Mouse (Mus musculus) megakaryocyte progenitor cell, adult 5-6 weeks (primary cell): ENCODE data around the gene Rab11fip4. TPM values are rescaled to one million over a fixed set of nuclear protein-coding genes. Genes with fewer than 3 reads are reported as not detected.

ENCODE experiments used
- ATAC-seq: replicated peaks from 2 replicates; pipeline ENCODE4 v1.8.0; 2016; ENCODE audit warnings: mild to moderate bottlenecking, moderate TSS enrichment, inconsistent platforms; ENCODE audit not compliant: poor library complexity
- total RNA-seq, 2 experiments: library from RNA; stranded (forward) in 1 of 2; stranded (reverse) in 1 of 2; fragments of 157-497, 149-512 nt in 1 of 2; fragments of 200-1000 nt in 1 of 2; gene quantifications; 2 replicates each; pipeline versions ENCODE4 v1.2.3 to v1.2.4; 2015 to 2017

Rab11fip4 gene
- total RNA-seq (2015) (0.85 and 2.0 TPM in 2 replicates), total RNA-seq (2017) (3.2 and 3.7 TPM in 2 replicates)

- no peak for ATAC-seq
Measured at GRCm38 (mm10) chr11:79590664-79591590, at the start of gene Rab11fip4. Rab11fip4 (plus strand) TSS chr11:79591212.

- ATAC-seq: peak; percentile 68
Measured at GRCm38 (mm10) chr11:79552622-79553021, 38.4 kb upstream of the Rab11fip4 start.

- no peak for ATAC-seq
Measured at GRCm38 (mm10) chr11:79560536-79560935, 30.5 kb upstream of the Rab11fip4 start.

DNA sequence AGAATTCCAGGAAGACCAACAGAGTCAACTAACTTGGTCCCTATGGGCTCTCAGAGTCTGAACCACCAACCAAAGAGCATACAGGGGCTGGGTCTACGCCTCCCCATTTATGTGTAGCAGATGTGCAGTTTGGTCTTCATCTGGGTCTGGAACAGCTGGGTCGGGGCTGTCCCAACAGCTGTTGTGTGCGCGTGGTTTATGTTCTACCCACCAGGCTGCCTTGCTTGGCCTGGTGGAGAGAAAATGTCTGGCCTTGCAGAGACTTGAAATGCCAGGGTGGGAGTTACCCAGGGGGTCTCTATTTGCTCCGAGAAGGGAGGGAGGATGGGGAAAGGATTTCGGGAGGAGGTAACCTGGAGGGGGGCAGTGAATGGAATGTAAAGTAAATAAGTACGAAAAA, 27.5 kb upstream of the Rab11fip4 start:
- no peak for ATAC-seq

DNA sequence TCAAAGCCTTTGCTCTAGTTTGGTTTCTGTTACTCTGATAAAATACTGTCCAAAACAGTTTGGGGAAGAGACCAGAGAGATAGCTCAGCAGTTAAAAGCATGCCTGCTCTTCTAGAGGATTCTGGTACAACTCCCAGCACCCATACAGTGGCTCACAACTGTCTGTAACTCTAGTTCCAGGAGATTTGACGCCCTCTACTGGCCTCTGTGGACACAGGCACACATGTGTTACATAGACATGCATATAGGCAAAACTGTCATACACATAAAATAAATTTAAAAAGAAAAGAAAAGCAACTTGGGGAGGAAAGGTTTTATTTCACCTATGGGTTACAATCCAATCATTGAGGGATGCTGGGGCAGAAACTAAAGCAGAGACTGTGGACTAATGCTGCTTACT, 24.1 kb upstream of the Rab11fip4 start:
- no peak for ATAC-seq

DNA sequence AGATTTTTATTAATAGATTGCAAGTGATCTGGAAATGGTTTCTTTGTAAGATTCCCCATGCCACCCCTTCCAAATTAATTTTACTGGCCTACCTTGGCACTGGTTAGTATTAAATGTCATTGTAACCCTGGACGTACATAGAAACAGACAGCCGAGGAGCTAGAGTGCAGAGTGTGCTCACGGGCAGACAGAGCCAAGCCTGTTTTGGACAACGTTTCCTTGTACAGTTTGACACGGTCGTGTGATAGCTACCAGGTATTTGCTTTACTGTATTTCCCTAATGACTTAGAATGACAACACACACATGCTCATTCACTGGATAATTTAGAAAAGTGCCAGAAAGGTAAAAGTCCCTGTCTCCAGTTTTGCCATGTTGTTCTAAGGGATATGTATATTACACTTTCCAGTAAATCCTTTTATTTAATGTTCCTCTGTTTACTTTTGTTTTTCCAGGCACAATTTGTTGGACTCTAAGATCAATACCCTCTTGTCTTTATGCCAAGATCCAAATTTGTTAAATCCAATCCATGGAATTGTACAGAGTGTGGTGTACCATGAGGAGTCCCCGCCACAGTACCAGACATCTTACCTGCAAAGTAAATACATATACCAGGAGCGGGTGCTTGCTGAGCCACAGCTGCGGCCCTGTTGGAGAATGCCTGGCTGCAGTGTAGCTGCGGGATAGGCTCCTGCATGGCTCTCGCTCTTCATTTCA, 22.7 kb upstream of the Rab11fip4 start:
- no peak for ATAC-seq

GRCm38 (mm10) chr11:79570319-79570718, 20.7 kb upstream of the Rab11fip4 start:
- peak; percentile 44 for ATAC-seq

GRCm38 (mm10) chr11:79573836-79574235, 17.2 kb upstream of the Rab11fip4 start:
- ATAC-seq: peak; percentile 49

GRCm38 (mm10) chr11:79575383-79576073, 15.5 kb upstream of the Rab11fip4 start:
- no peak for ATAC-seq

DNA sequence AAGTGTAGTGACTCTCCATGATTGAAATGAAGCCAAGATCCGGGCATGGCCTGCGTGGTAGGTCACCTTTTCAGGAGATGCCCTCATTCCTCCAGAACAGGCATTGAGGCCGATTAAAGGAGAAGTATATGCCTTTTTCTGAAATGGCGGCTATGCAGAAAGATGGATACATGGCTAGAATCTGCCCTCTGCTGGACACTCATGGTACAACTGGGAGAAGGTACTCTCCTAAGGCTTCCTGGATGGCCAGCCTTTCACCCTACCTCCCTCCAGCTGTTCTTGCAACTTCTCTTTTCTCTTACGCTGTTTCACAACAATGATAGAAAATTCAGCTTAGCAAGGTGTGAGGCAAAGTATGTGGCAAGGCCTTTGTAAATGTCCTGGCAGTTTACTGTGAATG, 13.3 kb upstream of the Rab11fip4 start:
- peak; percentile 95 for ATAC-seq

DNA sequence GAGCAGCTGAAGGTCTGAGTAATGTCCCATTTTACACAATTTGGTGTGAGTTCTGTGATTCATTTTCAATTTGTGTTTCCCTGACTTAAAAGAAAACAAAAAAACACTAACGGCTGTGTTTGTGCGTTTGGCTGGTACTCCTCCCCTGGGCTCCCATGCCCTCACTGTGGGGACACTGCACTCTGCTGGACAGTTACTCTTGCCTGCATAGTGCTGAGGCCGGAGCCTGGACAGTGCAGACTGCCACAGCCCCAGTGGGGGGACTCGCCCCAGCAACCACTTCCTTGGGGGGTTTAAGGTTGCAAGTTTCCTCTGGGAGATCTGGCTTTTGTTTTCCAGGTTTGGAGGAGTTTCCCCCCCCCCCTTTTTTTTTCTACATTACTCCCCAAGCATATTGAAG, 10.4 kb upstream of the Rab11fip4 start:
- ATAC-seq: no peak

DNA sequence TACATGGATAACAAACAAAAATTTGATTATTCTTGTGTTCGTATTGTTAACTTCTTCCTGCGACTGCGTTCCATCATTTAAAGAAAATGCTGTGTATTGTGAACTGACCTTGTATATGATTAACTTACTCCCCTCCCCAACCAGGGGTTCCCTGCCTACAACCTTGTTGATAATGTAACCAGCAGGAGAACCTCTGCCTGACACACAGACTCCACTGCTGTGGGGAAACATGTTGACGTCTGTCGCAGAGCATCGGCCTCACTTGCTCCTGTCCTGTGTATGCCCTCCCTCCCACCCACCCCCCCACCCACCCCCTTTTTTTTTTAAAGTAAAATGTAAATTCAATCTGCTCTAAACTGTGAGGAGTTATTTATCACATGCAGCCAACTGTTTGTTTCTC, 9.8 kb upstream of the Rab11fip4 start:
- ATAC-seq: no peak

DNA sequence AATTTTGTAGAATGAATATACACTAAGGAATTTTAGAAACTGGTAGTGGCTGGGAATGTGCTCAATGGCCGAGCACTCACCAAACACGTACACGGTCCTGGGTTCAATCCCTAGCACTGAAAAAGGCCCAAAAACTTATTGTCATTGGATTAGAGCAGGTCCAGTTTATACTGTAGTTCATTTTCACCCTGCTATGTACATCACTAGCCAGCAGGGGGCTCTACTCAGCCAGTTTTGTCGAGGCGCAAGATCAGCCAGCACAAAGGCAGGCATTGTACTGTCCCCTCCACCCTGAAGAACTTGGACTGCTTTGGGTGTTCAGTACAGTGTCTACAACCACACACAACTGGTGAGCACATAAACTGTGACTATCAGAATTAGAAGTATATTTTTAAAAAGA, 6.8 kb upstream of the Rab11fip4 start:
- ATAC-seq: peak; percentile 85

DNA sequence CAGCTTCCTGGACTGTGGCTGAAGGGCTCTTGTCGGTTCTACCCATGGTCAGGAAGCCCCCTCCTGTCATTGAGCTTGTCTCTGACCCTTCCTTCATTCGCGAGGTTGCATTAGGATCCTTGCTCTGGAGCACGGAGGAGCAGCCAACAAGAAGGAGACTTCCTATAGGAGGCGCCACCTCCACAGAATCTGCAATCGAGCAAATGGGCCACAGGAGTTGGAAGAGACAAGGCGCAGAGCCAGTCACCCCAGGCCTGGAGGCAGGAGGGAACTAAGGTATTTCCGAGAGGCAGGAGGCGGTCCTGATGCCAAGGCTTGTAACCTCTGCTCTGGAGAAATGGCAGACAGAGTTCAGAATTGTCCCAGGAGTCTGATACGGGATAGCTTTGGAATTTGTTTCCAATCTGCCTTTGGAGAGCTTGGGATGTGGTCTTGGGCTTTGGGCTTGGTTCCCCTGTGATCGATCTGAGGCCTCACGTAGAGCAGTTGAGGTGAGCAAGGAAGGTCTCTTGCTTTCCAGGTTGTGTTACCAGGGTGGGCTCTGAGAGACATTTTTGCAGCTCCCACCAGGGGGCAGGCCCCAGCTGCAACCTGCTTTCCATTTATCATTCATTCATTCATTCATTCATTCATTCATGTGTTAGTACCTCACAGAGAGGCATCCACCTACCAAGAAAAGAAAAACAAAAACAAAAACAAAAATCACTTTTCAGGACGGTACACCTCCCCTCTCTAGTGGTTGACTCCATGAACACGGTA, 1.5 kb upstream of the Rab11fip4 start:
- peak; percentile 55; the same call in 1 of the 2 replicates for ATAC-seq

DNA sequence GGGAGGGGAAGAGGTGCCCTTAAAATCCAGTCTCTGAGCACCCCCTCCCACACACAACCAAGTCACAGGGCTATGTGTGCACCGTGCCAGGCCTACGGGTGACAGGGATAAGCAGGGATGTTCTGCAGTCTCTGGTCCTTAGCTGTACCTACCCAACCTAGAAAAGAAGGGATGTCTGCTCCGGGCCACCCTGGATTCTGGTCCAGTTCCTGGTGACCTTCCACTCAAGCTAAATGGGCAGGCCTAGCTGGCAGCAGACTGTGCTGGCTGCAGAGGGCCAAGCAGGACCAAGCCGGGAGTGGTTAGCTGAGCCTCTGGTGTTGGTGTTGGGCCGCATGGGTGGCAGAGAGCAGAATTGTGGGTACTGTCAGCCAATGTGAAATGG, 571 bp downstream of the Rab11fip4 start:
- ATAC-seq: no peak

GRCm38 (mm10) chr11:79593495-79593894, 2.5 kb downstream of the Rab11fip4 start:
- peak; percentile 45; the same call in 1 of the 2 replicates for ATAC-seq

GRCm38 (mm10) chr11:79610454-79610853, 19.4 kb downstream of the Rab11fip4 start:
- no peak for ATAC-seq

GRCm38 (mm10) chr11:79611011-79611666, 20.1 kb downstream of the Rab11fip4 start:
- ATAC-seq: peak; percentile 78

DNA sequence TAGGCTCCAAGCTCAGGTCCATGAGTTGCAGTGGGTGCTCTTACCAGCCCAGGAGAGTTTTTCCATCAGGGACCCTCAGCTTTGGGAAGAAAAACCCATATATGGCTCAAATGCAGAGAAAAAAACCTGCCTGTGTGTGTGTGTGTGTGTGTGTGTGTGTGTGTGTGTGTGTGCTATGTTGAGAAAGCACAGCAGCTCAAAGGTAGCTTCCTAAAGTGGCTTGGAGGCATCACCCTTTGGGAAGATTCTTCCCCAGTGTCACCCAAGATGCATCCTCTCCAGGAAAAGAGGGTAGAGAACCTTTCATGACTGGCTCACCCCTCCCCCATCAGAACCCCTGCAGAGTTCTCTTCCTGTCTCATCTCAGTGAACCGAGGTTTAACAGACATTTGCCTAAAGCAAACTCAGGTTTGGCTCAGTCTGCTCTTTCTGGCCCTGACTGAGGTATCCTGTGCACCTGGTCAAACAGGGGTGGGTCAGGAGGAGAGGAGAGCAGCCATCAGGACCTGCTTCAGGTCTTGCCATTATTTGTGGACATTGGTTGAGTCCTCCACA, 21.1 kb downstream of the Rab11fip4 start:
- ATAC-seq: no peak

GRCm38 (mm10) chr11:79613084-79613483, 22.1 kb downstream of the Rab11fip4 start:
- ATAC-seq: no peak
